Mouse (Mus musculus) liver, embryonic 18 days (tissue): ENCODE data around the gene Tango2. TPM values are rescaled to one million over a fixed set of nuclear protein-coding genes. Genes with fewer than 3 reads are reported as not detected.

Source experiments
- polyA plus RNA-seq: library from polyadenylated mRNA; depleted of rRNA; stranded (reverse); fragments of >200 nt; gene quantifications from 2 replicates; pipeline ENCODE4 v1.2.3, GENCODE M21; 2012; rRNA removed

Gene Tango2
- 56.0 and 64.7 TPM in 2 replicates for polyA plus RNA-seq

DNA sequence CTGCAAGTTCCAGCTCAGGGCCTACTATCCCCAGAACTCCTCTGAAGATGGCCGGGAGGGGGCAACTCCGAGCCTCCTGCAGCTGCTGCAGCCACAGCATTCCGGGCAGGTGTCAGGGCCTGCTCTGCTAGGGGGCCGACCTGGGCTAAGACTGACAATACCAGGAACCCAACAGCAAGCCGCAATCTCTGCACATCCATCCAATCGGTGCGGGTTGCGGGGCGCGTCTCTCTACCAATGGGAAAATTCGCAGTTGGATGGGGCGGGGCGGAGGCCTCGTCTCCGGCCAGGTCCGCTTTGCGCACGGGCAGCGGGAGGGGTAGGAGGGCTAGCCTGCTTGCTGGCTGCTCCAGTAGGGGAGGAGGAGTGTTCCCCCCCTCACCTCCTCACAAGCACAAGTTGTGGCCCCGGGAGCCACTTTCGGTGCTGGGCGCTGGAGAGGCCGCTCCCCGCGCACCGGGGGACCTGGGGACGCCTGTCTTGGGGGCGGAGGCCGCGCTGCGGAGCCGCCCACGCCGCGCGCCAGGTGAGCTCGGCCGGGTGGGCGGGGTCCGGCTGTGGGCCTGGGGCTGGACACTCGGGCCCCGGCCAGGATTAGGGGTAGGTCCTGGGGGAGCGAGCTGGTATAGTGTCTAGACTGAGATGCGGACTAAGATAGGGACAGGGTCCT, at the start of gene Tango2, which contains the start of gene Arvcf:
Tango2 (minus strand) TSS at position 173 of the 670 bp plus-strand sequence.
Arvcf (plus strand) TSS at position 252 of the 670 bp plus-strand sequence.

DNA sequence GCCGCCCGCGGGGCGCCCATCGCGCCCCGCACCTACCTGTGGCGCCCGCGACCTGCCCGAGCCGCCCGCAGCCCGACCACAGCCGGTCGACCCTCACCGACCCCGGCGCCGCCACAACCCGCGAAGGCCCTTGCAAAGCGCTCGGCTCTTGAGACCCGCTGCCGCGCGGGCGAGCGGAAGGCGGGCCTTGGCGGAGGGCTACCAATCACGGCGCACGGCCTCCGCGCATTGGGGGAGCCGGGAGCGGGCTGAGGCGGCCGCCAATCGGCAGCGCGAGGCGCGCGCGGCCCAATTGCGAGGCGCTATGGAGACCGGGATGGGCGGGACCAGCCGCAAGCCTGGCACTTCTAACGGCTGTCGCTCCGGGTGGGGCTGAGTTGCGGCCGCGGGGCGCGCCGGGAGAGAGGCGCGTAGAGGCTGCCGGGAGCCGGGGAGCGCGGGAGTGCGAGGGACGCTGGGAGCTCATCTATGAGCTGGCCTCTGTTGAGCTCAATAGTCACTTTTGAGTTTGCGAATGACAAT, 58.8 kb downstream of the Tango2 start, which contains the start of gene Dgcr8:
Dgcr8 (minus strand) TSS at position 180 of the 522 bp plus-strand sequence.

DNA sequence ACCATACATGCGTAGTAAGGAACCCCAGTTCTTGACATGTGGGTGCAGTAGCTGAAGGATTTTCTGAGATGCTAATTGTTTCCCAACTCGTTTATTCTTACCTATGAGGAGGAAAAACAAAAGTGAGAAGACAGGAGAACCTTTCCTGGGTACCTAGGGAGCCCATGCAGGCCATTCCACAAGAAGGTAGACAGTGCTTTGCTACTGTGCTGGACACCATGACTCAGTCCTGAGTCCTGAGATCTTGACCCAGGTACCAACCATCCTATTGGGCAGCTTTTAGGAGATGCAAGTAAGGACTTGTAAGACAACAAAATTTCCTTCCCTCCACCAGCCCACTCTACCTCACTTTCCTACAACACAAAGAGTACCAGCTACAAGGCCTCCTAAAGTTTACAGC, 89.7 kb downstream of the Tango2 start, which contains the start of gene Gm49776:
Gm49776 (minus strand) TSS at position 101 of the 400 bp plus-strand sequence.

Other genes starting within 250 kb of the Tango2 start
- 0.26 TPM in 2 replicates for gene Rtn4r, start 220.5 kb downstream of the Tango2 start, polyA plus RNA-seq
- not detected in 2 replicates for gene Ccdc188, start 130.2 kb downstream of the Tango2 start, polyA plus RNA-seq
- gene Zdhhc8, start 113.0 kb downstream of the Tango2 start, polyA plus RNA-seq: 3.6 and 4.7 TPM in 2 replicates
- 33.6 and 34.6 TPM in 2 replicates for gene Trmt2a, start 99.4 kb downstream of the Tango2 start, polyA plus RNA-seq
- 75.3 and 81.0 TPM in 2 replicates for gene Ranbp1, start 99.4 kb downstream of the Tango2 start, polyA plus RNA-seq
- 0.15 and 0.16 TPM in 2 replicates for gene Gm49776, start 89.8 kb downstream of the Tango2 start, polyA plus RNA-seq
- 13.6 and 16.7 TPM in 2 replicates for gene Dgcr8, start 58.9 kb downstream of the Tango2 start, polyA plus RNA-seq
- gene Arvcf, start 79 bp upstream of the Tango2 start, polyA plus RNA-seq: 10.0 and 10.2 TPM in 2 replicates
- gene Txnrd2, start 78.3 kb upstream of the Tango2 start, polyA plus RNA-seq: 58.8 and 62.0 TPM in 2 replicates
- 91.2 and 92.4 TPM in 2 replicates for gene Comt, start 78.7 kb upstream of the Tango2 start, polyA plus RNA-seq
- gene Gnb1l, start 150.6 kb upstream of the Tango2 start, polyA plus RNA-seq: 3.1 and 4.2 TPM in 2 replicates
- gene Rtl10, start 150.8 kb upstream of the Tango2 start, polyA plus RNA-seq: 1.5 and 1.6 TPM in 2 replicates
- gene Tbx1, start 242.6 kb upstream of the Tango2 start, polyA plus RNA-seq: 0.01 and 0.03 TPM in 2 replicates